Mouse (Mus musculus) ES-Bruce4 (cell line): ENCODE results near the gene Yipf1.

ENCODE experiments used
- CTCF ChIP-seq: IDR thresholded peaks from one replicate; pipeline ENCODE4 v1.8.1; 2011; ENCODE audit warnings: low read depth, low read length
- POLR2A ChIP-seq: IDR thresholded peaks from one replicate; pipeline ENCODE4 v1.8.1; 2011; ENCODE audit warnings: low read length; ENCODE audit not compliant: insufficient read depth

- TF ChIP-seq POLR2A (no peak), CTCF (no peak)
Observed at GRCm38 (mm10) chr4:107274511-107274910, 39.7 kb upstream of the Yipf1 start.
